Mouse (Mus musculus) midbrain, embryonic 16.5 days (tissue): Measurements from ENCODE around the gene Tctn3. TPM values are rescaled to one million over a fixed set of nuclear protein-coding genes. Genes with fewer than 3 reads are reported as not detected.
"Not testable (repeated sequence)": the region's sequence is repeated elsewhere in the genome, so short reads cannot be mapped to it uniquely, and the experiment has no call there.

Source experiments
- ATAC-seq: fragments of 200-750 bp; cut with Nextera tagmentation; 2 replicates; pipeline ENCODE4 v1.8.0; 2017; ENCODE audit warnings: moderate TSS enrichment
- H3K27ac ChIP-seq: fragments of 300-500 bp; sonication (generic); 2 replicates; pipeline ENCODE4 v1.5.1; 2014; ENCODE audit warnings: mild to moderate bottlenecking, low read length, mixed read lengths
- H3K27me3 ChIP-seq: fragments of 300-500 bp; sonication (generic); 2 replicates; pipeline ENCODE4 v1.6.1; 2014; ENCODE audit warnings: low read depth, low read length, mixed read lengths; ENCODE audit not compliant: control insufficient read depth, insufficient read depth
- H3K36me3 ChIP-seq: fragments of 300-500 bp; sonication (generic); 2 replicates; pipeline ENCODE4 v1.6.1; 2014; ENCODE audit warnings: mild to moderate bottlenecking, low read length, moderate library complexity, mixed read lengths; ENCODE audit not compliant: control insufficient read depth, insufficient read depth
- H3K4me1 ChIP-seq: fragments of 300-500 bp; sonication (generic); 2 replicates; pipeline ENCODE4 v1.6.1; 2014; ENCODE audit warnings: mild to moderate bottlenecking, low read length, mixed read lengths; ENCODE audit not compliant: control insufficient read depth, insufficient read depth
- H3K4me2 ChIP-seq: fragments of 300-500 bp; sonication (generic); 2 replicates; pipeline ENCODE4 v1.6.1; 2014; ENCODE audit warnings: mild to moderate bottlenecking, low read length, mixed read lengths
- H3K4me3 ChIP-seq: fragments of 300-500 bp; sonication (generic); 2 replicates; pipeline ENCODE4 v1.5.1; 2014; ENCODE audit warnings: low read depth, mild to moderate bottlenecking, low read length, moderate library complexity, mixed read lengths
- H3K9ac ChIP-seq: fragments of 300-500 bp; sonication (generic); 2 replicates; pipeline ENCODE4 v1.6.1; 2014; ENCODE audit warnings: low read depth, low read length, mixed read lengths
- H3K9me3 ChIP-seq: fragments of 300-500 bp; sonication (generic); replicated peaks from 2 replicates; pipeline ENCODE4 v1.6.1; 2014; ENCODE audit warnings: mild to moderate bottlenecking, low read length, mixed read lengths; ENCODE audit not compliant: control insufficient read depth, poor library complexity, severe bottlenecking
- WGBS: fragments of 180-500 bp; shearing (Covaris S2); extraction: QIAGEN DNeasy Blood & Tissue Kit; methylation state at CpG from one replicate; pipeline ENCODE4 v1.1.7; 2014; 5-methylcytosine and 5-hydroxymethylcytosine counted together
- polyA plus RNA-seq: library from polyadenylated mRNA; unstranded; fragments of >200 nt; fragmentation: Nextera tagmentation; extraction: Ambion mirVana; gene quantifications from 2 replicates; pipeline ENCODE4 v1.2.1, GENCODE M21; 2015

Tctn3 gene
- polyA plus RNA-seq, 1 experiment from 2014 or later, result 17.7 TPM

GRCm38 (mm10) chr19:40605189-40605588 is 6.8 kb downstream of the Tctn3 start:
- Histone ChIP-seq H3K36me3 (peaks cover 28% of the 10 kb centered on the region), H3K4me1 (no peaks in the 10 kb centered on the region), H3K27me3 (no peaks in the 10 kb centered on the region), H3K4me3 (no peak overlapping the region), H3K9me3 (no peaks in the 10 kb centered on the region), H3K27ac (no peak overlapping the region), H3K9ac (no peak overlapping the region), H3K4me2 (no peak overlapping the region)
- ATAC-seq, result no peak
- 93% methylated on average over 9 of the region's 9 CpGs for WGBS

GRCm38 (mm10) chr19:40601870-40602269 is 10.2 kb downstream of the Tctn3 start:
- no peak overlapping the region for H3K4me2 ChIP-seq
- H3K27ac ChIP-seq, result no peak overlapping the region
- no peak overlapping the region for H3K4me3 ChIP-seq
- no peaks in the 10 kb centered on the region for H3K27me3 ChIP-seq
- no peak overlapping the region for H3K9ac ChIP-seq
- H3K9me3 ChIP-seq, result no peaks in the 10 kb centered on the region
- no peak for ATAC-seq
- peaks cover 11% of the 10 kb centered on the region for H3K36me3 ChIP-seq
- WGBS, result 99% methylated on average over 3 of the region's 3 CpGs
- no peaks in the 10 kb centered on the region for H3K4me1 ChIP-seq

GRCm38 (mm10) chr19:40600846-40601245 is 11.2 kb downstream of the Tctn3 start:
- H3K4me3 ChIP-seq, H3K36me3 ChIP-seq, H3K27me3 ChIP-seq, H3K4me2 ChIP-seq, H3K4me1 ChIP-seq, H3K27ac ChIP-seq, ATAC-seq, H3K9me3 ChIP-seq, H3K9ac ChIP-seq: not testable (repeated sequence)
- 94% methylated on average over 5 of the region's 5 CpGs for WGBS

GRCm38 (mm10) chr19:40595831-40596230 is 16.2 kb downstream of the Tctn3 start:
- Histone ChIP-seq H3K9me3 (no peaks in the 10 kb centered on the region), H3K4me1 (no peaks in the 10 kb centered on the region), H3K4me2 (no peak overlapping the region), H3K4me3 (no peak overlapping the region), H3K27ac (no peak overlapping the region), H3K27me3 (no peaks in the 10 kb centered on the region), H3K9ac (no peak overlapping the region), H3K36me3 (peaks cover 12% of the 10 kb centered on the region)
- WGBS, result 87% methylated on average over 8 of the region's 8 CpGs
- ATAC-seq, result no peak

DNA sequence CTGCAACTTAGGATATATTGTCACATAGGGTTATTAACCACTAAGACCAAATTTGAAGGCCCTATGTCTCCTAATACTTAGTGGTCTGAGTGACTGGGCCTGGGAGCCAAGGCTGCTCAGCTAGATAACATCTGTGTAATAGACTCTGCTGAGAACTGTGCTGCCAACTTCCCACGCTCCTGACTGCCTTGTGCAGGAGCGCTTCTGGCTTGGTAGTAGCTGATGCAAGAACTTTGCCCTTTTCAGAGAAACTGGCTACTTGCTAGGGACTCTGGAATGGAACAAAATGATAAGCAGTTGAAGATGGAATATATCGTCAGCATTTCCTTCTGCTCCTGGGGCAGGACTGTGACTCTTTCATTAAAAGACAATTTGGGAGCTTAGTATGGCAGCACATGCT is 16.8 kb downstream of the Tctn3 start:
- 89% methylated on average over 3 of the region's 3 CpGs for WGBS
- no peak overlapping the region for H3K27ac ChIP-seq
- H3K27me3 ChIP-seq, result no peaks in the 10 kb centered on the region
- H3K36me3 ChIP-seq, result peaks cover 12% of the 10 kb centered on the region
- H3K9me3 ChIP-seq, result no peaks in the 10 kb centered on the region
- no peak overlapping the region for H3K4me2 ChIP-seq
- ATAC-seq, result no peak
- no peaks in the 10 kb centered on the region for H3K4me1 ChIP-seq
- no peak overlapping the region for H3K4me3 ChIP-seq
- H3K9ac ChIP-seq, result no peak overlapping the region

GRCm38 (mm10) chr19:40589530-40589880 is 22.5 kb downstream of the Tctn3 start:
- Histone ChIP-seq H3K9me3 (no peaks in the 10 kb centered on the region), H3K4me3 (peak overlapping the region; percentile 72), H3K4me1 (peaks cover 23% of the 10 kb centered on the region), H3K4me2 (peak overlapping the region; percentile 66), H3K9ac (0 out of 2 replicates have a peak overlapping the region, but pooled peaks have one; percentile 17), H3K27me3 (no peaks in the 10 kb centered on the region), H3K27ac (peak overlapping the region; percentile 75), H3K36me3 (peaks cover 5% of the 10 kb centered on the region)
- under 1% methylated on average over 9 of the region's 10 CpGs for WGBS
- no peak; the same call in 1 of the 2 replicates for ATAC-seq

GRCm38 (mm10) chr19:40588847-40589529 is 23.0 kb downstream of the Tctn3 start:
- Histone ChIP-seq H3K9me3 (no peaks in the 10 kb centered on the region), H3K9ac (peak overlapping the region; percentile 80), H3K4me3 (peak overlapping the region; percentile 72), H3K4me2 (peak overlapping the region; percentile 66), H3K27me3 (no peaks in the 10 kb centered on the region), H3K4me1 (peaks cover 23% of the 10 kb centered on the region), H3K36me3 (peaks cover 3% of the 10 kb centered on the region), H3K27ac (peak overlapping the region; percentile 75)
- peak; percentile 79 for ATAC-seq
- under 1% methylated on average over 18 of the region's 18 CpGs for WGBS

DNA sequence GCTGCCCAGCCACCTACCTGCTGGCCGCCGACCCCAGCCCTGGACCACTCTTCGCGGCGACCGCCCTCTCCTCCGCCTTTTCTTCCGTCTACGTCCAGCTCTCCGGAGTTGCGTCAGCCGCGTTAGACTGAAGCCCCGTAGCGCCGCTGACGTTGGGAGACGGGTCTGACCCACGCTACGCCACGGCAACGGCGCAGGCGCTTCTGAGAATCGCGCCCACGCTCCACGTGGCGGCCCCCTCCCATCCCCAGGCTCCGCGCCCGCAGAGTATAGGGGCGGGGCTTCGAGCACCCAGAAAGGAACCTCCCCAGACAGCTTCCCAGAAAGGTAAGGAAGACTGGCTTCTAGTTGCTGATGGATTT is 23.8 kb downstream of the Tctn3 start, which contains the start of gene Aldh18a1:
Aldh18a1 (minus strand) TSS at position 171 of the 362 bp plus-strand sequence.
- WGBS, result under 1% methylated on average over 34 of the region's 34 CpGs
- Histone ChIP-seq H3K9me3 (no peaks in the 10 kb centered on the region), H3K9ac (peak within 1 kb of the TSS; percentile 80), H3K4me2 (peak within 1 kb of the TSS; percentile 66), H3K36me3 (peaks cover 3% of the 10 kb centered on the region; the same call in 1 of the 2 replicates), H3K27ac (peak within 1 kb of the TSS; percentile 83), H3K4me1 (peaks cover 23% of the 10 kb centered on the region), H3K27me3 (no peaks in the 10 kb centered on the region), H3K4me3 (peak within 1 kb of the TSS; percentile 72)
- ATAC-seq, result peak; percentile 96

GRCm38 (mm10) chr19:40587491-40588292 is 24.3 kb downstream of the Tctn3 start:
- Histone ChIP-seq H3K4me3 (peak overlapping the region; percentile 72), H3K36me3 (peaks cover 3% of the 10 kb centered on the region; the same call in 1 of the 2 replicates), H3K27ac (peak overlapping the region; percentile 83), H3K4me1 (peaks cover 23% of the 10 kb centered on the region), H3K4me2 (peak overlapping the region; percentile 66), H3K9ac (peak overlapping the region; percentile 80), H3K27me3 (no peaks in the 10 kb centered on the region), H3K9me3 (no peaks in the 10 kb centered on the region)
- no peak for ATAC-seq
- 4% methylated on average over 30 of the region's 30 CpGs for WGBS
